Mouse (Mus musculus) neural tube, embryonic 15.5 days (tissue): ENCODE results near the gene Krt34. TPM values are rescaled to one million over a fixed set of nuclear protein-coding genes. Genes with fewer than 3 reads are reported as not detected.

Experiments used
- ATAC-seq: fragments of 200-750 bp; cut with Nextera tagmentation; 2 replicates; pipeline ENCODE4 v1.8.0; 2017; ENCODE audit warnings: mild to moderate bottlenecking, moderate TSS enrichment, moderate library complexity; ENCODE audit not compliant: low FRiP score
- H3K27ac ChIP-seq: fragments of 300-500 bp; sonication (generic); replicated peaks from 2 replicates; pipeline ENCODE4 v1.5.1; 2015; ENCODE audit warnings: mild to moderate bottlenecking, inconsistent platforms
- H3K27me3 ChIP-seq: fragments of 300-500 bp; sonication (generic); replicated peaks from 2 replicates; pipeline ENCODE4 v1.6.1; 2015; ENCODE audit warnings: inconsistent platforms
- H3K36me3 ChIP-seq: fragments of 300-500 bp; sonication (generic); 2 replicates; pipeline ENCODE4 v1.6.1; 2015; ENCODE audit warnings: inconsistent platforms
- H3K4me1 ChIP-seq: fragments of 300-500 bp; sonication (generic); 2 replicates; pipeline ENCODE4 v1.6.1; 2015; ENCODE audit warnings: inconsistent platforms
- H3K4me2 ChIP-seq: fragments of 300-500 bp; sonication (generic); 2 replicates; pipeline ENCODE4 v1.6.1; 2015; ENCODE audit warnings: inconsistent platforms, mild to moderate bottlenecking, moderate library complexity
- H3K4me3 ChIP-seq: fragments of 300-500 bp; sonication (generic); replicated peaks from 2 replicates; pipeline ENCODE4 v1.5.1; 2015; ENCODE audit warnings: mild to moderate bottlenecking, inconsistent platforms
- H3K9ac ChIP-seq: fragments of 300-500 bp; sonication (generic); replicated peaks from 2 replicates; pipeline ENCODE4 v1.6.1; 2015; ENCODE audit warnings: mild to moderate bottlenecking, inconsistent platforms
- H3K9me3 ChIP-seq: fragments of 300-500 bp; sonication (generic); replicated peaks from 2 replicates; pipeline ENCODE4 v1.6.1; 2016; ENCODE audit warnings: inconsistent platforms
- WGBS: fragments of 180-500 bp; shearing (Covaris S2); methylation state at CpG from one replicate; pipeline ENCODE4 v1.1.7; 2015; ENCODE audit warnings: mixed read lengths; 5-methylcytosine and 5-hydroxymethylcytosine counted together
- polyA plus RNA-seq: library from polyadenylated mRNA; unstranded; fragments of >200 nt; fragmentation: Nextera tagmentation; extraction: Ambion mirVana; gene quantifications from 2 replicates; pipeline ENCODE4 v1.2.1, GENCODE M21; 2015

The Krt34 gene
- not detected in 2 replicates for polyA plus RNA-seq

- no peak within 1 kb of the TSS for H3K4me2 ChIP-seq
- H3K27me3 ChIP-seq: no peaks in the 10 kb centered on the region
- no peak within 1 kb of the TSS for H3K27ac ChIP-seq
- H3K9ac ChIP-seq: no peak within 1 kb of the TSS
- H3K36me3 ChIP-seq: no peaks in the 10 kb centered on the region
- no peaks in the 10 kb centered on the region for H3K4me1 ChIP-seq
- H3K9me3 ChIP-seq: no peaks in the 10 kb centered on the region
- H3K4me3 ChIP-seq: no peak within 1 kb of the TSS
- no peak for ATAC-seq
- WGBS: 85% methylated on average over 6 of the region's 6 CpGs
These were observed at the start of gene Krt34 for GRCm38 (mm10) chr11:100041454-100041853. Gene Krt34 (minus strand): TSS chr11:100041554.

GRCm38 (mm10) chr11:100088378-100089025 lies 47.1 kb upstream of the Krt34 start:
- 76% methylated on average over 7 of the region's 7 CpGs for WGBS
- no peak for ATAC-seq
- Histone ChIP-seq H3K4me1 (no peaks in the 10 kb centered on the region), H3K27ac (no peak overlapping the region), H3K9ac (no peak overlapping the region), H3K9me3 (no peaks in the 10 kb centered on the region), H3K4me3 (no peak overlapping the region), H3K27me3 (no peaks in the 10 kb centered on the region), H3K4me2 (no peak overlapping the region), H3K36me3 (no peaks in the 10 kb centered on the region)

DNA sequence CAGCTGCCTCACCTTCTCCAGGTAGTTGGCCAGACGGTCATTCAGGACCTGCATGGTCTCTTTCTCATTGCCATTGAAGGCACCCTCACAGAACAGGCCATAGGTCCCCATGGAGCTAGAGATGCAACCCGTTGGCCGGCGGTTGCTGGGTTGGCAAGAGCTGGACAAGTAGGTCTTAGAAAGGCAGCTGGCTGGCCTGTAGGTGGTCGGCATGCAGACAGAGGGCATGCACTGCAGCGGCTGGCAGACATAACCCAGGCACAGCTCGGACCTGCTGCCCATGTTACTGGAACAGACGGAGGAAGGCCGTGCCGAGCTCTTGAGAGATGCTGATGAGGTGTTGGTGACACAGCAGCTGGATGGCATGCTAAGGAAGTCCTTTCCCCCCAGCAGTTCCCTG lies 46.5 kb upstream of the Krt34 start, which contains the start of gene Krt32:
Gene Krt32, minus strand, starts transcription at position 366 of the 400 bp plus-strand sequence.
- Histone ChIP-seq H3K9me3 (no peaks in the 10 kb centered on the region), H3K4me1 (no peaks in the 10 kb centered on the region), H3K27ac (no peak within 1 kb of the TSS), H3K27me3 (no peaks in the 10 kb centered on the region), H3K9ac (no peak within 1 kb of the TSS), H3K36me3 (no peaks in the 10 kb centered on the region), H3K4me3 (no peak within 1 kb of the TSS), H3K4me2 (no peak within 1 kb of the TSS)
- WGBS: 95% methylated on average over 10 of the region's 10 CpGs
- no peak for ATAC-seq

GRCm38 (mm10) chr11:100073873-100074272 lies 32.5 kb upstream of the Krt34 start:
- no peak overlapping the region for H3K4me3 ChIP-seq
- no peaks in the 10 kb centered on the region for H3K9me3 ChIP-seq

DNA sequence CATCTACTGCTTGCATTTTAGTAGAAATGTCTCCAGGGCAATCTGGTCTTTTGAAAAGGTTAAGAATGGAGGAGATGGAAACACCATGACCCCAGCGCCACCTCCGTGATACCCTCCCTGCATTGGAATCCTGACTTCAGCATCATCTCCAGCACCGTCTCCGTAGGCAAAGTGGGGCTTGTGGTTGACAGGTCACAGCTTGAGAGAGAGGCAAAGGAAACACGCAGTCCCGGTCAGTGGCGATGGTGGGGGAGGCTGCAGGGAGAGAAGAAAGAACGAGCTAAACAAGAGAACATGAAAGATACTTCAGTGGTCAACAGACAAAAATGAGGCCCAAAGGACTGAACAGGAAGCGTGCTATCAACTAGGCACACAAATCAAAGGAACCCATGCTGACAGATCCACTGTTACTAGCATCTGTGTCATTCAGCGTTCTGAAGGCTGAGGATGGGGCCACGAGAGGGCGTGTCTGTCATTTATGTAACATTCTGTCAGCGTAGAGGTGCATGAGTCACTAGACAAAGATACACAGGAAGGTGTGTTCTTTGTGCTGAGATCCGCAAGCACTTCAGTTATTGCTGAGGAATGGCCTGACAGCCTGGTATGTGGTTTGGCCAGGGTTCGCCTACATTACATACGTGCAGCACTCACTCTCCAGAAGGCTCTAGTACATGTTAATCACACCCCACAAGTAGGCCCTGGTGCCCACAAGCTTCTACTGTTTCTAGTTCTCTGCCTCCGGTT lies 26.1 kb upstream of the Krt34 start:
- WGBS: 85% methylated on average over 17 of the region's 17 CpGs
- H3K36me3 ChIP-seq: no peaks in the 10 kb centered on the region
- no peak overlapping the region for H3K9ac ChIP-seq
- H3K9me3 ChIP-seq: no peaks in the 10 kb centered on the region
- H3K27ac ChIP-seq: no peak overlapping the region
- H3K4me2 ChIP-seq: no peak overlapping the region
- H3K4me3 ChIP-seq: no peak overlapping the region
- no peaks in the 10 kb centered on the region for H3K4me1 ChIP-seq
- H3K27me3 ChIP-seq: no peaks in the 10 kb centered on the region
- ATAC-seq: no peak

More at GRCm38 (mm10) chr11:100073873-100074272, 32.5 kb upstream of the Krt34 start:
- Histone ChIP-seq H3K4me1 (no peaks in the 10 kb centered on the region), H3K4me2 (no peak overlapping the region), H3K9ac (no peak overlapping the region), H3K36me3 (no peaks in the 10 kb centered on the region), H3K27ac (no peak overlapping the region), H3K27me3 (no peaks in the 10 kb centered on the region)
- WGBS: 63% methylated on average over 1 of the region's 1 CpGs
- ATAC-seq: no peak

DNA sequence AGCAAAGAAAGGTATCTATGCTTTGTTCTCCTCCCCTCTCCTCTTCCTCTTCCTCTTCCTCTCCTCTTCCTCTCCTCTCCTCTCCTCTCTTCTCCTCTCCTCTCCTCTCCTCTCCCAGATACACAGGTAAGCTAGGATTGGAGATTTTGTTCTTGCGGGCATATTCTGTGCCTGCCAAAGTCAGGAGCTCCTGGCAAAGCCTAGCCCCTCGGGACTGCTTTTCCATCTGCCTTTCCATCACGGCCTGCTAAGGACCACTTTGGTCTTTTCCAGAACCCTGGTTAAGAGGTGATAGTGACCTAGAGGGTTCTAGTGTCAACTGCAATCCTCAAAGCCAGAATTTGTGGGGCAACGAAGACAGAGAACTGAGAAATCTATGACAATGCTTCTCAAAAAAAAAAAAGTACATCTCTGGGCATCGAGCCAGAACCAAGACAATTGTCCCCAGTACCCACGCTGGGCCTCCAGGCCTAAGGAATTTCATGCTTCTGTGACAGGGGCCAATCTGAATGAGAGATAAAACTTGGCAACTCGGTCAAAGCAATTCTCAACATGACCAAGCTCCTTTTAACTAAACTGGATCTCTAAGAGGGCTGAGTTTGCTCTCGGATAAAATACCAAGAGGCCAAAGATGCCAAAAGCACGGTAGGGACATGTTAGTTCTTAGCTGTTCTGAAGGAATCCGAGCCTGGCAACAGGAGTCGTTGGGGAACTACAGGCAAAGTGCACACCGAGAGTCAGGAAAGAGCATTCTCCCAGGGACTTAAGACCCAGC lies 25.1 kb upstream of the Krt34 start:
- H3K9ac ChIP-seq: no peak overlapping the region
- no peak overlapping the region for H3K4me2 ChIP-seq
- H3K36me3 ChIP-seq: no peaks in the 10 kb centered on the region
- no peaks in the 10 kb centered on the region for H3K27me3 ChIP-seq
- no peak for ATAC-seq
- no peaks in the 10 kb centered on the region for H3K4me1 ChIP-seq
- H3K9me3 ChIP-seq: no peaks in the 10 kb centered on the region
- H3K27ac ChIP-seq: no peak overlapping the region
- 66% methylated on average over 12 of the region's 12 CpGs for WGBS
- H3K4me3 ChIP-seq: no peak overlapping the region

- H3K27ac ChIP-seq: no peak overlapping the region
- H3K36me3 ChIP-seq: no peaks in the 10 kb centered on the region
- H3K4me1 ChIP-seq: no peaks in the 10 kb centered on the region
- H3K4me3 ChIP-seq: no peak overlapping the region
- H3K9ac ChIP-seq: no peak overlapping the region
- H3K27me3 ChIP-seq: no peaks in the 10 kb centered on the region
- H3K9me3 ChIP-seq: no peaks in the 10 kb centered on the region
- H3K4me2 ChIP-seq: no peak overlapping the region
- 74% methylated on average over 8 of the region's 8 CpGs for WGBS
- ATAC-seq: no peak
These were observed 17.5 kb upstream of the Krt34 start for GRCm38 (mm10) chr11:100058875-100059274.

GRCm38 (mm10) chr11:100055686-100056655 lies 14.6 kb upstream of the Krt34 start:
- no peak for ATAC-seq
- no peak overlapping the region for H3K9ac ChIP-seq
- H3K36me3 ChIP-seq: no peaks in the 10 kb centered on the region
- H3K4me1 ChIP-seq: no peaks in the 10 kb centered on the region
- H3K4me2 ChIP-seq: no peak overlapping the region
- no peak overlapping the region for H3K27ac ChIP-seq
- WGBS: 78% methylated on average over 9 of the region's 9 CpGs
- H3K9me3 ChIP-seq: no peaks in the 10 kb centered on the region
- H3K27me3 ChIP-seq: no peaks in the 10 kb centered on the region
- H3K4me3 ChIP-seq: no peak overlapping the region

GRCm38 (mm10) chr11:100050451-100050850 lies 9.1 kb upstream of the Krt34 start, which contains the start of gene Krt31:
Gene Krt31 (minus strand): TSS chr11:100050551.
- no peaks in the 10 kb centered on the region for H3K27me3 ChIP-seq
- H3K9ac ChIP-seq: no peak within 1 kb of the TSS
- no peaks in the 10 kb centered on the region for H3K4me1 ChIP-seq
- no peak within 1 kb of the TSS for H3K4me3 ChIP-seq
- H3K36me3 ChIP-seq: no peaks in the 10 kb centered on the region
- no peak within 1 kb of the TSS for H3K27ac ChIP-seq
- no peaks in the 10 kb centered on the region for H3K9me3 ChIP-seq
- 89% methylated on average over 3 of the region's 3 CpGs for WGBS
- ATAC-seq: no peak
- H3K4me2 ChIP-seq: no peak within 1 kb of the TSS

DNA sequence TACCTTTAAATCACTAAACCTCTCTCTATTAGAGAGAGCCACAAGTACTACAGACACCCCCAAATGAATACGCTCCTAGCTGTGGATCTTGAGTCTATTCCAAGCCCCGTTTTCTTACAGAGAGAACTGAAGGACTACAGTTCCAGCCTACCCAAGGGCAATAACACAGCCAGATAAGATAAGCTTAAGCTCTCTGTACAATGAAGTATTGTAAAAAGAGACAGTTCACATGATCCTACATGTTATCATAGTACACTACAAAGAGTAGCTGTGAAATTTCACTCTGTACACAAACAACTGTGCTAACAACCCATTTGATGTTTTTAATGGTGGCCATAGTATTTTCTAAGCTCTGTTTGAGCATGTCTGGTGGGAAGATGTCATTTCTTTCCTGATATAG lies 5.8 kb upstream of the Krt34 start:
- ATAC-seq: no peak
- no peaks in the 10 kb centered on the region for H3K27me3 ChIP-seq
- no peaks in the 10 kb centered on the region for H3K9me3 ChIP-seq
- H3K4me1 ChIP-seq: no peaks in the 10 kb centered on the region
- no peak overlapping the region for H3K4me3 ChIP-seq
- no peak overlapping the region for H3K9ac ChIP-seq
- H3K36me3 ChIP-seq: no peaks in the 10 kb centered on the region
- H3K27ac ChIP-seq: no peak overlapping the region
- WGBS: 92% methylated on average over 2 of the region's 2 CpGs
- H3K4me2 ChIP-seq: no peak overlapping the region
